Mouse (Mus musculus) left cerebral cortex, postnatal 36 days (tissue): ENCODE data around the gene Olfr305. TPM values are rescaled to one million over a fixed set of nuclear protein-coding genes. Genes with fewer than 3 reads are reported as not detected.
"Not testable (repeated sequence)": the region's sequence is repeated elsewhere in the genome, so short reads cannot be mapped to it uniquely, and the experiment has no call there.

Experiments
- DNase-seq, 2 experiments: peaks; one replicate each; pipeline ENCODE4 v3.0.0; 2021 to 2022; ENCODE audit warnings: low spot score in 2 of 2, mixed read lengths in 1 of 2
- intact Hi-C: fragments of 180-260 bp; cut with DNase I; formaldehyde crosslinking; loops from one replicate; pipeline ENCODE4 v1.15.1; 2025
- total RNA-seq, 2 experiments: library from RNA; stranded (reverse); gene quantifications; 2 replicates each; pipeline ENCODE4 v1.2.3; 2021

Olfr305 gene
- not detected for total RNA-seq

DNA sequence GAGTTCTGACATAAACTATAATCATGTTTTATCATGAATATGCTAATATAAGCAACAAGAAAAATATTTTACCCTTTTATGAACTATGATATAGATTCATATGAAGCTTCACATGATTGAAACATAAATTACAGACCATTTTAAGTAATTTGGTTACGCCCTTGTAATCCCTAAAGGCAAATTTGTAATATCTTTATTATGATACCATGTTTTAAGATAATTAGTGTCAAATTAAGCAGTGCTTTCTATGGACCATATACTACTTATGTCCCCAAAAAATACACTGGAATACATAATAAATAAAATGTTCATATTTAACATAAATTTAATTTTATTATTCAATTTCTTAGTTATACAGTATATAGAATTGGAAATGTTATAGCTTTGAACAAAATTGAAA, at the start of gene Olfr305:
Gene Olfr305, minus strand, starts transcription at position 101 of the 400 bp plus-strand sequence.
- intact Hi-C loops: no loop called here
- DNase-seq: no peak

DNA sequence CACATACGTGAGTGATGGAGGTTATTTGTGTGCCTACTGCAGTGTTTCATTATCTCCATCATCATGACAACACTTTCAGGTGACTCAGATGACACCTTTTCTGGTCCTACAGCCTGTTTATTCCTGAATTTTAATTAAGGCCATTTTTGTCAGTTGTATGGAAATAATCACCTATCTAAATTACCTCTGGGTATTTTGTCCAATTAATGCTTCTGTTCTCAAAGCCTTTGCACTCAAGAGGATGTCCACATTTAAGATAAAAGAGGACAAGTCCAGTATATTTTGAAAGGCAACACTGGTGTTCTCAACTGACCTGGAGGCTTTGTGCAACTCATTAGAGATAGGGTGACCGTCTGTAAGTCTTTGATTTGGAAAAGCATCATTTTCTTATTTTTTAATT, 36.8 kb upstream of the Olfr305 start, which contains the start of gene Olfr301:
Gene Olfr301, plus strand, starts transcription at position 301 of the 400 bp plus-strand sequence.
- intact Hi-C loops: no loop called here
- no peak for DNase-seq

DNA sequence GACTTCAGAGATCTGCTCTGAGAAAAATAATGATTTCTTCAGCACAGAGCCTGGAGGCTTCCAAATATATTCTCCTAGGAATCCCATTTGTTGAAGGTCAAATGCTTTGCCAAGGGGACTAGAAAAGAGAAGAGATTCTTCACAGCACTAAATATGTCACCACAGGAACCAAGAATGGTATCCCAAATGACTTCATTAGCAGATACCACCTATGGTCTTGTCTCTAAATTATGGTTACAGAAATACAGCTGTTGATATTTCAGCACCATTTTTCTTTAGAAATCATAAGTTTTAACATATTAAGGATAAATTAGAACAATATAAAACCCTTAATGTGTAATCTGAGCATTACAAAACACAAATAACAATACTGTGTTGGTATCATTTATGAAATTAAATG, 31.0 kb upstream of the Olfr305 start, which contains the start of gene Olfr303:
Gene Olfr303, minus strand, starts transcription at position 101 of the 400 bp plus-strand sequence.
- DNase-seq: no peak
- intact Hi-C loops: no loop called here

DNA sequence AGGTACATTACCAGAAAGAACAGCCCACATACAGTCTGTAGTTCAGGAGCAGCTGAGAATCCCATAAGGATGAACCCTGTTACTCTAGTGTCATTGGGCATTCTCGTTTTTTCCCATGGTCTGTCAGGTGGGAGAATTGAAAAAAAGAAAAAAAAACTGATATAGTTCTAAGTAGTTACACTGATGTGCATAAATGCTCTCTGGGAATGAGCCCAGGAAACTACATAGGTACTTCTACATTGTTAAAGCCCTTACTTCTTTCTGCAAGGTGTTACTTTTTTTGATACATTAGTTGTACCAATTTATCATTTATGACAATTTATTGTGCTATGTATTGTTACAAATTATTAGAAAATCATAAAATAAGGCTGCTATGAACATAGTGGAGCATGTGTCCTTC, 19.8 kb upstream of the Olfr305 start, which contains the start of gene Olfr304:
Gene Olfr304, minus strand, starts transcription at position 101 of the 400 bp plus-strand sequence.
- intact Hi-C loops: no loop called here
- DNase-seq: no peak

DNA sequence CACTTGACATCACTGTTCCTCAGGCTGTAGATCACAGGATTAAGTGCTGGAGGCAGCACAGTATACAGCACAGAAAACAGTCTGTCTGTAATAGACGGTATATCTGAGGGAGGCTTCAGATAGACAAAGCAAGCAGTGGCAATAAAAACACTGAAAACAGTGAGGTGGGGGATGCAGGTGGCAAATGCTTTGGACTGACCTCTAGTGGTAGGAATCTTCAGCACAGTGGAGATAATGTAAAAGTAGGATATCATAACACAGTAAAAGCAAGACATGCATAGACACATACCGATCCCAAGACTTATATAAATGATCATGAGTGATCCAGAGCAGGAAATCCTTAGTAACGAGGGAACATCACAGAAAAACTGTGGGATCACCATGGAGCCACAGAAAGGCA, 19.0 kb upstream of the Olfr305 start:
- DNase-seq: no peak
- intact Hi-C loops: no loop called here

DNA sequence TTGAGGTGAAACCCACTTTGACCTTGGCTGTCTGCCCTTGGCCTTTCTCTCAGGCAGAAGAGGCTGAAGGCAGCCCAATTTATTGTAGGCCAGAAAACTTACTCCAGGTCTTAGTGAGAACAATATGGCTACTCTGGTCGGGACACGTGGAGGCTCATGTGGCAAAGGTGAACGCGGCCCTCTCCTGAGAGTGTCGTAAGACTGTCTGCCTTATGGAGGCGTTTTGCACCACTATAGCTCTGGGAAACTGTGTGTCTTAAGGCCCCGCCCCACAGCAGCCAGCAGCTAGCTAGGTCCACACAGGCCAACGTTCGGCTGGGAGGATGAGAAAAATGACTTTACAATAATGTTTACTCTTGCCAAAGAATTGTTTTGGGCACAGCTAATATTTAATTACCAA, 20.4 kb downstream of the Olfr305 start:
- intact Hi-C loops, DNase-seq: not testable (repeated sequence)

DNA sequence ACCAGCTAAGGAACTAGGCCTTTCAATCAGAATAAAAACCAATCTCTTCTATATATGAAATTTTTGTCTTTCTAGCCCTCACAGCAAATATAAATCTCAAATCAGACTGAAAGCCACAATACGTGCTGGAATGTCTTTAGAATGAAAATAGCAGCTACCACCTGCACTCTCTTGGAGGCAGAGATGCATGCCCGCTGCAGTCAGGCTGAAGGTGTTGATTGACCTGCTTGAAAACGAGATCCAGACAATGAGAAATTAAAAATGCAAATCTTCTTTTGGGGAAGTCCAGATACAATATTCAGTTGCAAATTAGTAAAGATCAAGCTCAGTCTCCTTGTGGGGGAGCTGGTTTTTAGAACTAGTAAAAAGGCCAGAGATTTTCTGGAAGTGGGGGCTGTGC, 22.5 kb downstream of the Olfr305 start:
- DNase-seq: no peak
- intact Hi-C loops: no loop called here

DNA sequence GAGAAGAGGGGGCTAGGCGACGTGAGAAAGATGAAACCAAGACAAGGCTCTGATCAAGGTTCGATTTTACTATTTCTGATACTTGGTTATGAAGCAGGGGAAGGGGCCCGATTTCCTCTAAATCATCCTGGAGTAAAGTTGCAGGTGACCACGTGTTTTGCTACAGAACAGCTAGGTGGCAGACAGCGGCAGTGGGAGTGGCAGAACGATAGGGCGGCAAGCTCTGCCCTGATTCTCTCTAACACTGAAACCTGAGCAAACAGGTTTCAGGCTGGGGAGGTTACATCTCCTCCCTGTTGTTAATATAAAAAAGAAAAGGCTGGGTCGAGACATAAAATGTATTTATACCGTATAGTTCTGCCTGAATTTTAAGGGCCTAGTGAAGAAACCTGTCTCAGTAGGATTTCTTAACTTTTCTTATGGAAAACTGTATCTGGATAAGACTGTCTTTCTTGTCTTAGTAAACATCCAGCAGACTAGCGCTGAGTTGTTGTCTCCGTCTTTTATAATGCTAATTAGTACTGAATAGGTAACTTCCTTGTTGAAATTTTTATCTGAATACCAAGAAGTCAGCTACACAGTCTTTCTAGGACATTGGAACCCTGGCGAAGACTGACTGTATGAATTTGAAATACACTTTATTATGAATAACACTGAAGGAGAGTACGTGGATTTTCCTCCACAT, 23.7 kb downstream of the Olfr305 start:
- no peak for DNase-seq
- intact Hi-C loops: no loop called here

DNA sequence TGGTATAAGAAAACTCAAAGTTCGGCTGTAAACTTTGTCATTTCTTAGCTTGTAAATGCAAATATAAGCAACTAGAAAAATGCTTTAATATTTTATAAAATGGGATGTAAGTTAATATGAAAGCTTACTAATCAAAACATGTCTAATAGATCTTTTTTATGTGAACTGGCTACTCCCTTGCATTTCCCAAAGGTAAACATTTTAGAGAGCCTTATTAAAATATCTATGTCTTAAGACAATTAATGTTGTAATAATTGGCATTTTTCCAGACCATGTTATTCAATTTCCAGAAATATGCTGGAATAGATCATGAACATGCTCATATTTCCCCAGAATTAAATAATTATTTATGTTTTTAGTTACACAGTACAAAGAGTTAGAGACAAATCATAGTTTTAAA, 29.2 kb downstream of the Olfr305 start, which contains the start of gene Olfr307:
Gene Olfr307, minus strand, starts transcription at position 101 of the 400 bp plus-strand sequence.
- intact Hi-C loops: no loop called here
- DNase-seq: no peak

DNA sequence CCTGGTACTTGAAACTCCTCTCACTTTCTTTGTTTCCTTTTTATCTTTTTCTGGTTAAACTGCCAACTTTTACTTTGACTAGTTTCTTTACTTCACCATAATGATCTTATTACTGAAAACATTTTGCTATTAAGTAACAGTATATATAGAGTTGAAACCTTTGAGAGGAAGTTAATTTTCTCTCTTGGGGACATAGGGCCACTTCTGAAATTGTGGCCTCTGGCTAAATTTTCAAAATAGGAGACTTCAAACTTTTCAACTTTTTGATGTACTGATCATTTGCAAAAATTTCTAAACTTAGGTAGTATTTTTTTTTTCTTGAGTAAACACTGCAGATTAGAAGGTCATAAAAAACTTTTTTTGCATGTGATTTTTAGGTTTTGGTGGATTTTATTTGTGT, 41.2 kb downstream of the Olfr305 start, which contains the start of gene Olfr308:
Gene Olfr308, minus strand, starts transcription at position 101 of the 400 bp plus-strand sequence.
- intact Hi-C loops: no loop called here
- DNase-seq: no peak

DNA sequence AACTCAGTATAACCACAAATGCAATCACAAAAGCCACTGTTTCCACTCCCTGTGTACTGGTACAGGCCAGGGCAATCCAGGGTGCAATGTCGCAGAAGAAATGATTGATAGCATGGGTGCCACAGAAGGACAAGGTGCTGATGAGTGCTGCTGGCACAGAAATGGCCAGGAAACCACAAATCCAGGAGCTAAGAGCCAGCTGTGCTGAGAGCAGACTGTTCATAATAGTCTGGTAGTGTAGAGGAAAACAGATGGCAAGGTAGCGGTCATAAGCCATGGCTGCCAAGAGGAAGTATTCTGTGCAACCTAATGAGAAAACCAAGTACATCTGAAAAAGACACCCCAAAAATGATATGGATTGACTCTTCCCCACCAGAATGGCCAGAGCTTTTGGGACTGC, 45.4 kb downstream of the Olfr305 start:
- no peak for DNase-seq
- intact Hi-C loops: no loop called here

DNA sequence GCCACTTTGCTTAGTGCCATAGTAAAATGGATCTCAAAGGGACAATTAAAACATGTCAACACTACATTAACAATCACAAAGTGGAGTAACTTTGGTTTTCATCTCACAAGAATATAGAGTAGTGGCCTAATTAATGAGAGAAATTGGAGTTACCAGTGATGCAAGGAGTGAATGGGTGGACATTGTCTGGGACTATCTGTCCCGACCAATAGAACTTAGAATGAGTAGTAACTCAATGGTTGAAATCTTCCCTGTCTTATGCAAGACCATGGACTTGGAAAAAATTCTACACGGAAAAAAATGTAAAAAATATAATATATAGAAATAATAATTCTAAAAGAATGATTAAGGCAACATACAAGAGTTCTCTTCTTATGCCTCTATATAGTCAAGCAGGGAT, 53.1 kb downstream of the Olfr305 start, which contains the start of gene Olfr309:
Gene Olfr309, minus strand, starts transcription at position 101 of the 400 bp plus-strand sequence.
- no peak for DNase-seq
- intact Hi-C loops: no loop called here

Other genes starting within 250 kb of the Olfr305 start
- not detected for gene Vmn2r75, start 195.2 kb downstream of the Olfr305 start, total RNA-seq
- gene Vmn2r76, start 120.6 kb downstream of the Olfr305 start, total RNA-seq: not detected
- not detected for gene Olfr310, start 89.8 kb downstream of the Olfr305 start, total RNA-seq
- gene Olfr309, start 53.2 kb downstream of the Olfr305 start, total RNA-seq: not detected
- gene Olfr308, start 41.3 kb downstream of the Olfr305 start, total RNA-seq: not detected
- not detected for gene Olfr307, start 29.3 kb downstream of the Olfr305 start, total RNA-seq
- gene Olfr304, start 19.7 kb upstream of the Olfr305 start, total RNA-seq: not detected
- gene Olfr303, start 30.9 kb upstream of the Olfr305 start, total RNA-seq: not detected
- gene Olfr301, start 36.9 kb upstream of the Olfr305 start, total RNA-seq: not detected
- gene Olfr299, start 93.0 kb upstream of the Olfr305 start, total RNA-seq: not detected
- not detected for gene Olfr298, start 125.6 kb upstream of the Olfr305 start, total RNA-seq
- gene Olfr297, start 153.0 kb upstream of the Olfr305 start, total RNA-seq: not detected
- gene Olfr295, start 216.9 kb upstream of the Olfr305 start, total RNA-seq: not detected
- gene Olfr294, start 249.7 kb upstream of the Olfr305 start, total RNA-seq: not detected